Mouse (Mus musculus) kidney, adult 2 months (tissue): ENCODE results near the gene Ppp1r3d. TPM values are rescaled to one million over a fixed set of nuclear protein-coding genes. Genes with fewer than 3 reads are reported as not detected.
A peak's percentile ranks its signal among the peaks of the same experiment; 100 is the strongest.

Experiments used
- DNase-seq: peaks from one replicate; pipeline ENCODE4 v3.0.0; 2021
- H3K27ac ChIP-seq: fragments of 200-500 bp; 2 replicates; pipeline ENCODE4 v1.5.1; 2012; ENCODE audit warnings: low read depth, low read length, control low read depth, inconsistent platforms; ENCODE audit not compliant: insufficient read depth
- H3K27me3 ChIP-seq: fragments of 200-500 bp; replicated peaks from 2 replicates; pipeline ENCODE4 v1.6.1; 2012; ENCODE audit warnings: mild to moderate bottlenecking, moderate library complexity, low read length, inconsistent platforms; ENCODE audit not compliant: control insufficient read depth, insufficient read depth
- H3K36me3 ChIP-seq: fragments of 200-500 bp; 2 replicates; pipeline ENCODE4 v1.6.1; 2012; ENCODE audit warnings: mild to moderate bottlenecking, moderate library complexity, low read length, inconsistent platforms; ENCODE audit not compliant: control insufficient read depth, insufficient read depth
- H3K4me1 ChIP-seq: fragments of 200-500 bp; 2 replicates; pipeline ENCODE4 v1.6.1; 2011; ENCODE audit warnings: low read length; ENCODE audit not compliant: control insufficient read depth, insufficient read depth
- H3K4me3 ChIP-seq: fragments of 200-500 bp; 2 replicates; pipeline ENCODE4 v1.5.1; 2011; ENCODE audit warnings: mild to moderate bottlenecking, low read depth, low read length, control low read depth; ENCODE audit not compliant: insufficient read depth
- CTCF ChIP-seq: fragments of 200-500 bp; conservative IDR thresholded peaks from 2 replicates; pipeline ENCODE4 v1.5.1; 2011; ENCODE audit warnings: low read depth, mild to moderate bottlenecking, control low read depth, low read length, moderate library complexity, mixed read lengths; ENCODE audit not compliant: insufficient read depth, insufficient read length
- POLR2A ChIP-seq: fragments of 200-500 bp; IDR thresholded peaks from one replicate; pipeline ENCODE4 v1.6.1; 2011; ENCODE audit warnings: low read depth, low read length, control low read depth
- WGBS: fragments of 180-500 bp; shearing (Covaris S2); methylation state at CpG from one replicate; pipeline ENCODE4 v1.1.7; 2018; 5-methylcytosine and 5-hydroxymethylcytosine counted together
- polyA plus RNA-seq: library from polyadenylated mRNA; depleted of rRNA; stranded (reverse); fragments of >200 nt; gene quantifications from 2 replicates; pipeline ENCODE4 v1.2.3, GENCODE M21; 2012

The Ppp1r3d gene
- polyA plus RNA-seq, 1 experiment: 1.5 TPM

DNA sequence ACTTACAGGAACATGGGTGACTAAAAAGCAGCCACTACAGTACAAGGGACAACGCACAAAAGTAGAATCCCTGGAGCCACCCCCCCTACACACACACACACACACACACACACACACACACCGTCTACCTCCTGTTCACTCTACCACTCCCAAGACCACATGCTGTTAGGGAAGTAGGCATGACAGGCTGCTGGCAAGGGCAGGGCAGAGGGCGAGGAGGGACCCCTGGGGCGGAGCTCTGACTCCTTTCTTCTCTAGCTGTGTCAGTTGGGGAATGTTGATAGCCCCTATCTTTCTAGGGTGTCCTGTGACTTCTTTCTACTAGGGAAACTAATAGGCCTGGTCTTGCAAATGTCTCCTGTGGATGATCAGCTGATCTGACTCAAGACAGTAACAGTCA, 2.7 kb upstream of the Ppp1r3d start:
- Histone ChIP-seq H3K27ac (no peak overlapping the region), H3K4me3 (no peak overlapping the region), H3K36me3 (no peaks in the 10 kb centered on the region), H3K4me1 (0 out of 2 replicates have a peak, but pooled peaks cover 3% of the 10 kb centered on the region), H3K27me3 (no peaks in the 10 kb centered on the region)
- 87% methylated on average over 4 of the region's 4 CpGs for WGBS
- TF ChIP-seq POLR2A: no peak
- no peak for TF ChIP-seq CTCF
- no peak for DNase-seq

DNA sequence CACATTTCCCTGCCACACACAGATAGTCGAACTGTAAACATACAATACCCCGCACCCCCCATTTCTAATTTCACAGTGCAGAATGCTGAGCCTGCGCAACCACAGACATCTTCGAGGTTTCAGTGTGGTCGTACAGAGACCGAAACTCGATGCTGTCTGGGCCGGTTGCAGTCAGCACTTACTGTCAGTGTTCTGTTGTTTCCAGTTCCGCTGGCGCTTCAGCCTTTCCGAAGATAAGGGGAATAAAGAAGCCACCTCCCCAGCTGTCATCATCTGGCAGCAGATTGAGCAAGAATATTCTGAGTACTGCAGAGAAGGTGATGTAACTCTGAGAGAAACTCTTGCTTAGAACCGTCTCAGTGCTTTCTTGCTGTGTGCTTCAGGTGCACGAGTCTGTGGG, 2.2 kb upstream of the Ppp1r3d start:
- no peaks in the 10 kb centered on the region for H3K27me3 ChIP-seq
- DNase-seq: no peak
- no peak for TF ChIP-seq POLR2A
- TF ChIP-seq CTCF: no peak
- no peak overlapping the region for H3K27ac ChIP-seq
- H3K4me3 ChIP-seq: no peak overlapping the region
- no peaks in the 10 kb centered on the region for H3K36me3 ChIP-seq
- 65% methylated on average over 13 of the region's 13 CpGs for WGBS
- H3K4me1 ChIP-seq: 0 out of 2 replicates have a peak, but pooled peaks cover 3% of the 10 kb centered on the region

DNA sequence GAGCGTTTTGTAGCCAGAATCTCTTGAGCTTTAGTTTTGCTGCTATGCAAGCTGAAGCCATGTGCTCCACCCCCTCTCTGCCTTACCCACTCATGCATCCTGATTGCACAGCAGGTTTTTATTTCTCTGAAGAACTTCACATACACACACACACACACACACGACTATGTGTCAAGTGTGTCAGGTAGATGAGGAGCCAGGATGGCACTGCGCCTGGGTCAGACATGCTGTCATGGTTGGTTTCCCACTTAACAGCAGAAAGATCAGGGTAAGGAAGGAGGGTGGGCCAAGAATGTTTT, 827 bp upstream of the Ppp1r3d start:
- peak overlapping the region; percentile 70; the same call in 1 of the 2 replicates for H3K4me3 ChIP-seq
- no peak overlapping the region for H3K27ac ChIP-seq
- 9% methylated on average over 3 of the region's 3 CpGs for WGBS
- no peak for TF ChIP-seq CTCF
- TF ChIP-seq POLR2A: no peak
- DNase-seq: no peak
- no peaks in the 10 kb centered on the region for H3K36me3 ChIP-seq
- no peaks in the 10 kb centered on the region for H3K27me3 ChIP-seq
- 0 out of 2 replicates have a peak, but pooled peaks cover 3% of the 10 kb centered on the region for H3K4me1 ChIP-seq

DNA sequence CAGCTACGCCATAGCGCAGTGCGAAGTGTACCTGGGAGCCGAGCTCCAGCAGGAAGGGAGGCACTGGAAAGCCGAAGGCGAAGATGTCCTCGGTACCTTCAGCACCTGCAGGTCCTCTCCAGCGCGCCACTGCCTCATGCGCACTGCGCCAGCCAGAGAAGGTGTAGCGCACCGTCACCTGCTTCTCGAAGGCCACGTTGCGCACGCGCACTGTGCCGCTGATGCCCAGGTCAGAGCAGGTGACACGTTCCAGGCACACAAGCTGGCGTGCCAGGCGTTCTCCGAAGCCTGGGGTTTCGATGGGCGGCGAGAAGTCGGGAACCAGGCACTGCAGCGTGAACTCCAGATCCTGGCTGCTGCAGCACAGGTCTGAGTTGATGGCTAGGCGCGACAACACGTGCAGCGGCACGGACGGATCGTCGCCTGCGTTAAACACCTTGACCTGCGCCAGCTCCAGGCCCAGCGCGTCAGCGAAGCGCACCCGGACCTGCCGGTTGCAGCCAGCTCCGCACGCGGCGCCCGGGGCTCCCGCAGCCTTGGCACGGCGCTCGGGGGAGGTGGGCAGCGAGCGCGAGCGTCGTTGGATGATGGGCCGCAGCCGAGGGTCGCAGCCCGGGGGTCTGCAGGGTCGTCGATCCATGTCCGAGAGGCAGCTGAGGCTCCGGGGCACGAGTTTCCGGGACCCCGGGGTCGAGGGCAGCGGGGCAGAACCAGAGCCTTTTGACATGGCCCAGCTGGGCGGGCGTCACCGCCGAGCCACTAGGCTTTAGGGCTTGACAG, 601 bp downstream of the Ppp1r3d start:
- 18% methylated on average over 75 of the region's 75 CpGs for WGBS
- peak; percentile 14 for DNase-seq
- no peak for TF ChIP-seq POLR2A
- TF ChIP-seq CTCF: no peak
- Histone ChIP-seq H3K27me3 (no peaks in the 10 kb centered on the region), H3K27ac (no peak overlapping the region), H3K4me1 (0 out of 2 replicates have a peak, but pooled peaks cover 3% of the 10 kb centered on the region), H3K4me3 (peak overlapping the region; percentile 70), H3K36me3 (no peaks in the 10 kb centered on the region)

DNA sequence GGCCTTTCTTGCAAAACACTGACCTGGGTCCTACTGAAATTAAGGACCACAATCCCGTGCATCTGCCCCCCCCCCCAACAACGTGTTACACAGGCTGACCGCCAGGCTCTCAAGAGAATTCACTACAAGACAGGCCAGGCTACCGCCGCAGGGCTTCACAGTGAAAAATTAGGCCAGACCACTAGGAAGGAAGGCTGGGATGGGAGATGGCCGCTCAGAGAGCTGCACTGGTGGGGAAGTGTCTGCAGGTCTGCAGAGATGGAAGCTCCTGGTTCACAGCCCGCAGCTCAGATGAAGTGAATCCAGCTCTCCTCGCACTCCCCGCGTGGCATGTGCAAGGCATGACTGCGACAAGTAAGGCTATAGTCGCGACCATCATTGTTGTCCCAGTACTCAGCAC, 1.2 kb downstream of the Ppp1r3d start:
- TF ChIP-seq CTCF (no peak), POLR2A (no peak)
- Histone ChIP-seq H3K4me3 (no peak overlapping the region), H3K4me1 (0 out of 2 replicates have a peak, but pooled peaks cover 3% of the 10 kb centered on the region), H3K27ac (no peak overlapping the region), H3K27me3 (no peaks in the 10 kb centered on the region), H3K36me3 (no peaks in the 10 kb centered on the region)
- 70% methylated on average over 13 of the region's 13 CpGs for WGBS
- no peak for DNase-seq

DNA sequence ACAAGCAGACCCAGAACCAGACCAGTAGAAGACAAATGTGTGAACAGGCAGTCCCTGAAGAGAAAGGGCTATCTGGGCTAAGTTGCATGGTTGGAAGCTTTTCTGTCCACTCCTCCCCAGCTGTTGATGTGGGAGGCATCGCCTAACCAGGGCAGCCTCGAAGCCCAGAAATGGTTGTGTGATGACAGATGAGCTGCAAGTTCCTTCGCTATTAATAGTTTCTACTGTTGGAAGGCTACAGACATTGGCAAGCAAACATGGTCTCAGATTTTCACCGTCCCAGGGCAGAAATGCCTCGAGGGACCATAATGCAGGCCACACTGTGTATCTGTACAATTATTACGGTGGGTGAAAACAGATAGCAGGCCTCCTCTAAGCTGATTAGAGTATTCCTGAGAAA, 1.7 kb downstream of the Ppp1r3d start:
- H3K27me3 ChIP-seq: no peaks in the 10 kb centered on the region
- 37% methylated on average over 6 of the region's 6 CpGs for WGBS
- TF ChIP-seq POLR2A (no peak), CTCF (no peak)
- H3K27ac ChIP-seq: no peak overlapping the region
- H3K36me3 ChIP-seq: no peaks in the 10 kb centered on the region
- no peak overlapping the region for H3K4me3 ChIP-seq
- 0 out of 2 replicates have a peak, but pooled peaks cover 3% of the 10 kb centered on the region for H3K4me1 ChIP-seq
- DNase-seq: no peak

DNA sequence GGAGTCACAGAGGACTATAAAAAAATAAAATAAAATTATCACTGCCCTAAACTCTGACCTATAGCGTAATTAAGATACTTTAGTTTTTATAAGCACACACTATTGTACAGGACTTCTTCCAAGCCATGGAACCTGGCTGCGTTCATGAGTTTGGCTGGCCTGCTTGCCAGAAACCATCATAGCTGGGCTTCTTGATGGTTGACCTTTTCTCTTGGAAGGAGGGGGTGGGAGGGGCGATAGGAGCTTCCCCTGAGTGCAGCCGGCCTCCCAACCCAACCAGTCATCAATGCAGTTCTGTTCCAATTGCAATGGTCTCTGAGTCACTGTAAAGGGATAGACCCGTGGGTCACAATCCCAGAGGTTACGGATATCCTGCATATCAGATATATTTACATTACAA, 4.0 kb downstream of the Ppp1r3d start:
- TF ChIP-seq POLR2A: no peak
- no peak for TF ChIP-seq CTCF
- no peak for DNase-seq
- no peak overlapping the region for H3K27ac ChIP-seq
- WGBS: 77% methylated on average over 6 of the region's 6 CpGs
- H3K4me3 ChIP-seq: no peak overlapping the region
- no peaks in the 10 kb centered on the region for H3K27me3 ChIP-seq
- no peaks in the 10 kb centered on the region for H3K36me3 ChIP-seq
- 0 out of 2 replicates have a peak, but pooled peaks cover 3% of the 10 kb centered on the region for H3K4me1 ChIP-seq

- no peak for TF ChIP-seq POLR2A
- no peak for TF ChIP-seq CTCF
- WGBS: 46% methylated on average over 1 of the region's 1 CpGs
These were observed 5.2 kb downstream of the Ppp1r3d start for GRCm38 (mm10) chr2:178409024-178409423.

More at GRCm38 (mm10) chr2:178409024-178409423, 5.2 kb downstream of the Ppp1r3d start:
- H3K36me3 ChIP-seq: no peaks in the 10 kb centered on the region
- H3K4me3 ChIP-seq: no peak overlapping the region
- H3K27me3 ChIP-seq: no peaks in the 10 kb centered on the region
- no peak overlapping the region for H3K27ac ChIP-seq
- H3K4me1 ChIP-seq: no peaks in the 10 kb centered on the region
- no peak for DNase-seq
